ENCODE assay signal across 9 mouse cellular contexts in the genomic region with DNA sequence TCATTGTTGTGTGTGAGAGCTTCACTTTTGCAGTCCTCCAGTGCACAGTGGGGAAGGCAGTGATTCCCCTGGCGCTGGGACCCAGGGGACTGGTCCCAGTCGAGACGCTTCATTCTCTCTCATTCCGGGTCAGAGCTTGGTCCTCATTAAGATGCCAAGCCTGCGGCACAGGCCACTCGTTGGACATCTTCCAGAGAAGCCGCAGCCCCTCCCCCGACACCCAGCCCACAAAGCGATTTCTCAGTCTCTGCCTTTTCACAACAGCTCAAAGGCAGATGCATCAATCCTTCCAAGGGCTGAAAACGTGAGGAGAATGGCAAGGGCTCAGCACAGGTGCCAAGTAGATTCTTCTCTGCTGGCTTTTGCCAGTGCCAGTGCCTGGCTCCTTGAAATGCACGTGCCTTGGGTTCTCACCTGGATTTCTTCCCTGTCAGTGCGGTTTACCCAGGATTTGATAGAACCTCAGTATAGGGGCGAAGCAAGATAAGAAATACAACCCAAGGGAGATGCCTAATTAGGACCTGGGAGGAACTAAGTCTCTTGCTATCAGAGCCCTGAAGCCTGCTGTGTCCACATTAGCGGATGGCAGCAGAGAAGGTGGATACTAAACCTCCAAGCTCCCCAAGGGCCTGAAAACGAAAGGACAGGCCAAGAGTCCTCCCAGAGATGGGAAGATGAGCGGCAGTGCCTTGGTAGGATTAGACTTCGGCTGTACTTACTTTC.
DNase-seq lines count a peak whose midpoint lies in the region; ATAC-seq and TF ChIP-seq lines count a peak whose summit lies in the region.
"Had no signal": no experiment of that assay in that cellular context is flagged by ENCODE, and none has a peak within 500 bp of the region (broad histone marks: within the 10 kb centered on the region; RNA-seq: fewer than 3 reads in every experiment).

No protein-coding gene starts in this region.

- intact Hi-C loops in gastrocnemius, adult 2 months (cut with DNase I), result no loop called here
- intact Hi-C loops in gastrocnemius, postnatal 36 days (cut with DNase I), result no loop called here

- H3K4me1 ChIP-seq in hindbrain, embryonic 15.5 days (replicated peaks), result peaks cover 10% of the 10 kb centered on the region
- peaks cover 18% of the 10 kb centered on the region for H3K4me1 ChIP-seq in midbrain, embryonic 15.5 days
- H3K4me1 ChIP-seq: megakaryocyte, embryonic 14.5 days had no signal

- H3K4me3 ChIP-seq in gastrocnemius, adult 2 months, result no peak overlapping the region
- H3K4me3 ChIP-seq in hindbrain, embryonic 15.5 days, result no peak overlapping the region
- H3K4me3 ChIP-seq in midbrain, embryonic 15.5 days, result no peak overlapping the region
- H3K4me3 ChIP-seq: megakaryocyte, embryonic 14.5 days had no signal

- no peaks in the 10 kb centered on the region for H3K27me3 ChIP-seq in hindbrain, embryonic 15.5 days
- no peaks in the 10 kb centered on the region for H3K27me3 ChIP-seq in midbrain, embryonic 15.5 days (replicated peaks)
- H3K27me3 ChIP-seq: megakaryocyte, embryonic 14.5 days had no signal

- H3K9me3 ChIP-seq in hindbrain, embryonic 15.5 days, result no peaks in the 10 kb centered on the region
- H3K9me3 ChIP-seq in midbrain, embryonic 15.5 days, result no peaks in the 10 kb centered on the region

- TF ChIP-seq CTCF in gastrocnemius, adult 2 months (IDR thresholded peaks at IDR 0.05), result no peak

- no peak overlapping the region for H3K9ac ChIP-seq in hindbrain, embryonic 15.5 days
- no peak overlapping the region for H3K9ac ChIP-seq in midbrain, embryonic 15.5 days

- 15% methylated on average over 17 of the region's 17 CpGs for WGBS in hindbrain, embryonic 15.5 days
- WGBS in midbrain, embryonic 15.5 days, result 15% methylated on average over 17 of the region's 17 CpGs

- H3K27ac ChIP-seq in gastrocnemius, adult 2 months, result no peak overlapping the region
- H3K27ac ChIP-seq in hindbrain, embryonic 15.5 days (replicated peaks), result peak overlapping the region; percentile 47
- peak overlapping the region; percentile 51 for H3K27ac ChIP-seq in midbrain, embryonic 15.5 days

- DNase-seq in gastrocnemius, adult 2 months, result peak; percentile 25
- DNase-seq in gastrocnemius, postnatal 36 days, result no peak
- DNase-seq in embryo, embryonic 11.5 days (ENCODE audit: low read depth, low spot score), result peak; percentile 16
- DNase-seq in thymus, postnatal 14 days, result no peak
- no peak for DNase-seq in heart, adult 8-10 months (ENCODE audit: low spot score)
- no peak for DNase-seq in thymus, postnatal 0 days (ENCODE audit: low spot score)

- H3K36me3 ChIP-seq in hindbrain, embryonic 15.5 days, result no peaks in the 10 kb centered on the region
- H3K36me3 ChIP-seq in midbrain, embryonic 15.5 days (replicated peaks), result no peaks in the 10 kb centered on the region

- ATAC-seq in hindbrain, embryonic 15.5 days (ENCODE audit: low FRiP score, low read depth), result peak; percentile 94
- ATAC-seq in midbrain, embryonic 15.5 days (replicated peaks), result peak; percentile 93

- 0 out of 2 replicates have a peak overlapping the region, but pooled peaks have one; percentile 4 for H3K4me2 ChIP-seq in hindbrain, embryonic 15.5 days
- peak overlapping the region; percentile 24 for H3K4me2 ChIP-seq in midbrain, embryonic 15.5 days

Comparison
In these comparisons a context has a peak if more than half of its experiments do, and no peak if none do; other contexts are left out.
1. DNase-seq: peak in gastrocnemius, adult 2 months (single experiment) and embryo, embryonic 11.5 days (single experiment); none in gastrocnemius, postnatal 36 days (0 of 2), thymus, postnatal 14 days (single experiment), heart, adult 8-10 months (single experiment) and thymus, postnatal 0 days (single experiment).